Mouse (Mus musculus) sigmoid colon, adult 10 weeks (tissue): ENCODE data around the gene Zfr2. TPM values are rescaled to one million over a fixed set of nuclear protein-coding genes. Genes with fewer than 3 reads are reported as not detected.

Experiments used
- polyA plus RNA-seq: library from polyadenylated mRNA; stranded (reverse); fragments of 350-450 nt; fragmentation: Illumina TruSeq; extraction: RNeasy Lipid Tissue Mini Kit (QIAGEN cat#74804); gene quantifications from one replicate; pipeline ENCODE4 v1.2.3, GENCODE M21; 2014; ENCODE audit warnings: low read depth, low replicate concordance

The Zfr2 gene
- polyA plus RNA-seq: 0.63 TPM

DNA sequence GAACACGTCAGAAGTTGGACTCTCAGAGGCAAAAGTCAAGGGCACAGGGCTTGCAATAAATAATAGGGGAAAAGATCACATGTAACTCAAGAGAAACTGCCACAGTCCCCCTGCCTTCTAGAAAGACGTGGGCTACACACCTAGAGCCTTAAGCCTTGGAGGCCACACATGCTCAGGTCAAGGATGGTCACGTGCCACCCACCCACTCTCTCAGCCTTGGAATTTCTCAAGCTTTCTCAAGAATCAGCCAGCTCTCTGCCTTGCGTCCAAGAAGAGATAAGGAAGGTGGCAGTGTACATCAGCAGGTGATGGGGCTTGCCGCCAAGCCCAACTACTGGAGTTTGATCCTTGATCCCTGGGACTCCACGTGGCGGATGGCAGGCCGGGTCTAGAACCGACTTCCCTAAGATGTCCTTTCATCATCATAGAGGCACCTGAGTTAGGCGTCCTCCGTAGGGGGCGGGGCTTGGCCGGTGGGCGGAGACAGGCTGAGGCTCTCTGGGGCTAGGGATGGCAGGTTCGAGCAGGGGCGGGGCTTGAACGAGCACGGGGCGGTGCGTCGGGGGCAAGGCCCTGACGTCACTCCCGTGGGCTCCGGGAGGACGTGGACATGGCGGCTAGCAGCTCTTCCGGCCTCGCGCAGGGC lies at the start of gene Zfr2:
Zfr2 (plus strand) TSS at position 576 of the 646 bp plus-strand sequence.

DNA sequence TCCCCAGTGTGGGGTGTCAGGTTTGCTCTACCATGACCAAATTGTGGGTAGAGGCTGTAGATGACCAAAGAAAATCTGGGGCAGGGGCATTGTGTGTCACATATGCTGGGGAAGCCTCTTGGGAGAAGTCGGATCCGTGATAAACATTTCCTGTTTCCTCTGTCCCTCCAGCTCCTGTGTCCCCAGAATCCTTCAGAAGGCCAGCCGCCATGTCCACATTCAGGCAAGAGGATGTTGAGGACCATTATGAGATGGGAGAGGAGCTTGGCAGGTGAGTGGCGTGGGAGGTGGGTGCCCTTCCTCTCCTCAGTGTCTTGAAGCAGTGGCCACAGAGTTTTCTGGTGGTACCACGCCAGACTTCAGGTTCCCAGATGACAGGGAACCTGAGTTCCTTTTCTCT lies 49.1 kb upstream of the Zfr2 start, which contains the start of gene 4930442H23Rik:
4930442H23Rik (minus strand) TSS at position 45 of the 400 bp plus-strand sequence.

DNA sequence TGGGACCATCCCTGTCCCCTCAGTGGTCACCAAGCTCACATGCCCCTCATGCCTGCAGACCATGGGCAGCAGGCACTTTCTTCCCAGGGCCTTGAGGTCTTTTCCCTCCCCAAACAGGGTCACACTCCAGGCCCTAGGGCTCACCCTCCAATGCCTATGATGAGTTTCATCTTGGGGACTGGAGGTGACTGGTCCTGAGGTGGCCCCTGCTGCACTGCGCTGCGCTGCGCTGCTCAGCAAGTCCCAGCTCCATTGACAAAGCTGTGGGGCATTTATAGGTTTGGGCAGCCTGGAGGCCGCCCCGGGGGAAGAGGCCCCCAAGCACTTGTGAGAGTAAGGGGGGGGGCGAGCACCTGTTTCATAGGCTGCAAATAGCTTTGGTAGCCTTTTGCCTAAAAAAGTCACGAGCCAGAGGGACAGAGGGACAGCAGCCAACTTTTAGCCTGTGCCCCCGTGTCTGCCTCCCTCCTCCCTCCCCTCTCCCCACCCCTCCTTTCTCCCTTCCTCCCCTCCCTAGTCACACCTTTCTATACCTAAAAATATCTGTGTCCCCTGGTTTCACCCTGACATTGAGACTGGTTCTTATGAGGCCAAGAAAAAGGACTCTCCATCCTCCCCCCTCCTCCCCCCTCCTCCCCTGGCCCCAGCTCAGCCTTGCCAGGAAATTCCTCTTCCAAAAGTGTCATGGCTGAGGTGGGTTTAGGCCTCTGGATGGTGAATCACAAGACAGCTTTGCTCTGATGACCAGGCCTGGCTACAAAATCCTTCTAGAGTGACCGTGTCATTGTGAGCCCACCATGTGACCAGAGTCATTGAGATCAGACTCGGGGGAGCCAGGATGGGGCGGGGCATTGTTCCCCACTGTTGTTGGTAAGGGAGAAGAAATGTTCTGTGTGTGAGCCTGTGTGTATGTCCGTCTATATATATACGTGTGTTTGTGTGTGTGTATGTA lies 30.9 kb upstream of the Zfr2 start, which contains the start of gene Nmrk2:
Nmrk2 (minus strand) TSS at position 245 of the 952 bp plus-strand sequence.

DNA sequence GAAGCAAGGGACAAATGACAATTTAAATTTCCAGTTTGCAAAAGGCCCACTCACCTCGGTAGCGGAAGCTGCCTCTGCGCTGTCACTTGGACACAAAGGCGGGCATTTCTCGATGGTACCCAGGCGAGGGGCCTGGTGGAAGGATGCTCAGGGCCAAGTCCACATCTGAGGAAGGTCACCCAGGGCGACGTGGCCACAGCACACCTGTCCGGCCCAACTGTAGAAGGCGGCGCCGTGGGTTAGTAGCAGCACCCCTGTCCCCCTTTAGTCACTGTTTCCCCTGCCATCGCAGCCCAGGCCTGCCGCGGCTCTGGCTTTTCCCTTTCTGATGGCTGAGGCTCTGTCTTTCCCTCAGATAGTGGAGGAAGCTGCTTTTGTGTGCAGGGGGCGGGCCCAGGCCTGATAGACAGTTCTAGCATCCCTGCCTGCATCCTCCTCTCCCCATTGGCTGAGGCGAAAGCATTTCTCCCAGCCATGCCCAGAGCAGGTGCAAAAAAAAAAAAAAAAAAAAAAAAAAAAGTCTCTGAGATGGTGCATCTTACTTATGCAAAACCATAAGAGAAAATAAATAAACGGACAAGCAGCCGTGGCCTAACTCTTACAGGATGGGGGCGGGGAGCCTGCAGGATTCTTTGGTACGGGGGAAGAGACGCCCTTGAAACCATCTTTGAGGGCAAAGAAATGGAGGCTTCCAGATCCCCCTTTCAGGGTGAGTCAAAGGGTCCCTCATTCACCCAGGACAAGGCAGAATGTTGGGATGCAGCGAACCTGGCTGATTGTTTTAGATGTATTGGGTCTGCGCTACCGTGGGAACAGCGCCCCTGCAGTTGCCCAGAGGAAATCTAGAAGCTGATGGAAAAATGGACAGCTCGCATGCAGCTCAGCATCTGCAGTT lies 2.3 kb upstream of the Zfr2 start, which contains the start of gene Atcay:
Atcay (minus strand) TSS at position 396 of the 895 bp plus-strand sequence.

DNA sequence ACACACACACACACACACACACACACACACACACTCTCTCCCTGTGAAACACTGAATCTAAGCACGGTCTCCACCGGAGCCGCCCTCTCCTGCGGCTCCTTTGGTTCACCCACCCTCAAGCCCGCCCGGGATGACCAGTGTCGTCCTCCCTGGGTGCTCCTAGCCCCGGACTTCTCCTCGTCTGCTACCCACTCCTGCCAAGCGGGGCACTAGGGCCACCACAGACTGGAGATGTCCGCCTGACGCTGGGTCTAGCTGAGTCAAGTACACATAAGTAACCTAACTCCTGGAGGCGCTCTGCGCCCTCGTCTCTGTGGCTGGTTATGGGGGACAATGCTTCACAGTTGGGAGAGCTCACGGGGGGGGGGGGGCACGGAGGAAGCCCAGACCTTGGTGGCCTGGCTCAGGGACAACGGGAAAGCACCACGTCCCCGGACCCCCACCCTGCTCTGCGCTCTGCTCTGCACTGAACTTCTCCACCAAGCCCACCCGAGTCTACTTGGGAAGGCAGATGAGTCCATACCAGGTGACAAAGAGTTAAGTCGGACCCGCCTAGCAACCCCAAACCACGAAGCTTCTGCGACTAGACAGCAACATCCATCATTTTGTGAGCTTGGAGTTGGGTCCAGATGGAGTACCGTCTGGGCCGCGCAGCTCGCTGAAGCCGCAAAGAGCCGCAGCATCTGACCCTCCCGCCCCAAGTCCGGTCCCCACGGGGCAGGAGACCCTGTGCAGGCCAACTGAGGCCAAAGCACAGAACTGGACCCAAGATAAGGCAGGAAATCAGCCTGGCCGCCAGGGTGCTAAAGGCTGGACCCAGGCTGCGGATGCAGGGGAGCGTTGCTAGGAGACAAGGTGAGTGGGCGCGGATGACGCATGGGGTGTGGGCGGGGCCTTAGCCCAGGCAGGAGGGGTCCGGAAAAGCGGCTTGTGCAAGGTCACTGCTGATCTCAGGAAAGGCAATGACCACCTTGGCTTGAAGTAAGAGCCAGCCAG lies 19.8 kb downstream of the Zfr2 start, which contains the start of gene Matk:
Matk (plus strand) TSS at position 512 of the 996 bp plus-strand sequence.

DNA sequence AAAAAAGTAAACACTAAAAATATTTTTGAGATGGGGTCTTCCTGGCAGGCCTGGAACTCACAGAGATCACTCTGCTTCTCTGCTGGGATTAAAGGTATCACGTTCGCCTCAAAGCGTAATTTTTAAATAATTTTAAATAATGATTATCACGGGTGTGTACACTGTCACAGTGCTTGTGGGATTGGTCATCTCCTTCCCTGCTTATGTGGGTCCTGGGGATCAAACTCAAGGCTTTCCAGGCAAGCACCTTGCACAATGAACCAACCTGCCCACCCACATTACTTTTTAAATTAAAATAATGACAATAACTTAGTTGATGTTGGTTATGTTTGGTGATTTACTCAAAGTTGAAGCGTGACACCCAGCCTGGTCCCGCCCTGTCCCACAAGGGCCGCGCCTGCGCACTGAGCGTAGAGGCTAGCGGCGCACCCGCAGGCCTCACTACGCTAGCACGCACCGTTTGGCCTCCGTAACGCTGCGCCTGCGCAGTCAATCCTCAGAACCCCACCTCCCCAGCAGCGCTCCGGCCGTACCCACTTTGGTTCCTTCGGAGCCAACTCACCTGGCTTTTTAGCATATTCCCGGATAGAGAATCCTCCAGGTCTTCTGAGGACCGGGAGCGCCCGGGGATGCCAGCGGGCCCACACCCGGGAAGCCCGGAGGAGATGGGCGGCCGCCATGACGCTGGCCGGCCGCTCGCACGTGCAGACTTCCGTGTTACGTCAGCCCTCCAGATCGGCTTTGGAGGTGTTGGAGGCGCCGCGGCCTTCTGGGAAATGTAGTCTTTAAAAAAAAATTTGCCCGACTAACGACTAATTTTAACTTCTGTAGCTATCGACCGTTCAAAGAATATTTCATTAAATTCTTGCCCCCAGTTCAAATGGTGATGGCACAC lies 33.5 kb downstream of the Zfr2 start, which contains the start of the genes Mrpl54 and Apba3:
Mrpl54 (minus strand) TSS at position 724 of the 895 bp plus-strand sequence.
Apba3 (plus strand) TSS at position 750 of the 895 bp plus-strand sequence.

DNA sequence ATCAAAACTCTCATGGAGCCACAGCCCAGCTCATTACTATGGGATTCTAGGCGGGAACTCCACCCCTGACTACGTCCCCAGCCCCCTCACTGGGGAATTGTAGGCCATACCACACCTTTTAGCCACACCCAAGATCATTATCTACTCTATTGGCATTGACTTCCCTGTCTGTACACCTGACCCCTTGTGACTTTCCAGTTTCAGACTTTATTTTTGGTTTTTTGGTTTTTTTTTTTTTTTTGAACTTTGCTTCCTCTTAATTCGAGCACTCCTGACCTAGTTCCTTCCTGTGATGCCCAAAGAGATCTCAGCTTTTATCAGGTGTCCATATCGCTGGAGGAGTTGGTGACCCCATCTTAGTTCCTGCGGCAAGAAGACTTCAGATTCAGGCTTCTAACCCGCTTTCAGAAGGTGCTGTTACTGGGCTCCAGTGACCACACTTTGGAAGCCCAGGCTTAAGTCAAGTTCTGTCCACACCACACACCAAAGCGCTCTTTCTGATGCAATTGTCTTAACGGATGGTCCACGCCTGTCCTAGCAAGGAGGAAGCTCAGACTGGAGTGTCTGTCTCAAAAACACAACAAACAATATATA lies 58.7 kb downstream of the Zfr2 start, which contains the start of gene Tjp3:
Tjp3 (minus strand) TSS at position 71 of the 594 bp plus-strand sequence.

DNA sequence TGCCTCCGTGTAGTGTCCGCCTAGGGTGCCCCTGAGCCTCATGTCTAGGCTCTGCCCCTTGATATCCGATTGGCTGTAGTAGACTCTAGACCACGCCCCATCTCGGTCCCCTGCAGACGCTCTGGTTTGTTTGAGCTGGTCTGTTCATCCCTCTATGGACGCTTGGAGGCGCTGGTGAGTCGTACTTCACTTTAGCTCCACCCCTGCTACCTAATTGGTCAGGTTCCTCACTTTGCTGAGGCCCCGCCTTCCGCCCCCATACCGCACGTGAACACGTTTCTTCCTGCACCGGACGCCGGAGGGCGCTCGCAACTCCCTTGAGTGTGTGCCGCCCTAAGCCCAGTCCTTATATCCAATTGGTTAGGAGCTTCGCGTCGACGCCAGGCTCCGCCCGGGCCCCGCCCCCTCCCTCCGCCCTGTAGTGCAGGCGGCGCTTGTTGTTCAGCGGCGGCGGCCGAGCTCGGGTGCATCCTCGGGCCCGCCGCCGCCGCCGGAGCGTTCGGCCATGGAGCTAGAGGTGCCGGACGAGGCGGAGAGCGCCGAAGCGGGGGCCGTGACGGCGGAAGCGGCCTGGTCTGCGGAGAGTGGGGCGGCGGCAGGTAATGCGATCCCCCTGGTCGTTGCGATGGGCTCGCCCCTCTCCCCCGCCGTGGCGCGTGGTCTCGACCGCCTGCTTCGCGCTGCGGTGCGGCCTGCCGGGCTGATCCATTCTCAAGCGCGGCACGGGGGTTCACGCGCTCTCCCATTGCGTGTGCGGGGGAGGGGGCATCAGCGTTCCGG lies 59.8 kb downstream of the Zfr2 start, which contains the start of gene Pip5k1c:
Pip5k1c (plus strand) TSS at position 410 of the 780 bp plus-strand sequence.

Other genes starting within 250 kb of the Zfr2 start
- 0.76 TPM for gene Gng7, start 218.2 kb upstream of the Zfr2 start, polyA plus RNA-seq
- gene Diras1, start 207.5 kb upstream of the Zfr2 start, polyA plus RNA-seq: not detected
- gene Slc39a3, start 195.7 kb upstream of the Zfr2 start, polyA plus RNA-seq: 0.41 TPM
- 1.3 TPM for gene Sgta, start 173.0 kb upstream of the Zfr2 start, polyA plus RNA-seq
- not detected for gene Thop1, start 163.1 kb upstream of the Zfr2 start, polyA plus RNA-seq
- gene Creb3l3, start 134.3 kb upstream of the Zfr2 start, polyA plus RNA-seq: 0.79 TPM
- 3.0 TPM for gene Map2k2, start 127.2 kb upstream of the Zfr2 start, polyA plus RNA-seq
- 48.6 TPM for gene Zbtb7a, start 97.9 kb upstream of the Zfr2 start, polyA plus RNA-seq
- gene Pias4, start 65.2 kb upstream of the Zfr2 start, polyA plus RNA-seq: not detected
- 12.4 TPM for gene Eef2, start 56.5 kb upstream of the Zfr2 start, polyA plus RNA-seq
- gene Dapk3, start 50.1 kb upstream of the Zfr2 start, polyA plus RNA-seq: not detected
- gene 4930442H23Rik, start 49.3 kb upstream of the Zfr2 start, polyA plus RNA-seq: not detected
- not detected for gene Nmrk2, start 31.1 kb upstream of the Zfr2 start, polyA plus RNA-seq
- 0.19 TPM for gene Atcay, start 2.3 kb upstream of the Zfr2 start, polyA plus RNA-seq
- gene Matk, start 19.8 kb downstream of the Zfr2 start, polyA plus RNA-seq: not detected
- gene Mrpl54, start 33.8 kb downstream of the Zfr2 start, polyA plus RNA-seq: 1.2 TPM
- gene Apba3, start 33.8 kb downstream of the Zfr2 start, polyA plus RNA-seq: not detected
- 7.8 TPM for gene Tjp3, start 58.4 kb downstream of the Zfr2 start, polyA plus RNA-seq
- 2.6 TPM for gene Pip5k1c, start 59.8 kb downstream of the Zfr2 start, polyA plus RNA-seq
- gene Cactin, start 87.9 kb downstream of the Zfr2 start, polyA plus RNA-seq: 0.16 TPM
- gene Tbxa2r, start 95.6 kb downstream of the Zfr2 start, polyA plus RNA-seq: not detected
- gene Gipc3, start 110.1 kb downstream of the Zfr2 start, polyA plus RNA-seq: not detected
- gene Hmg20b, start 117.3 kb downstream of the Zfr2 start, polyA plus RNA-seq: 11.0 TPM
- gene Mfsd12, start 124.3 kb downstream of the Zfr2 start, polyA plus RNA-seq: 0.13 TPM
- gene 4930404N11Rik, start 132.7 kb downstream of the Zfr2 start, polyA plus RNA-seq: not detected
- gene Fzr1, start 145.4 kb downstream of the Zfr2 start, polyA plus RNA-seq: 0.19 TPM
- gene Dohh, start 151.3 kb downstream of the Zfr2 start, polyA plus RNA-seq: not detected
- gene Gm48551, start 151.3 kb downstream of the Zfr2 start, polyA plus RNA-seq: 0.32 TPM
- gene Gm48552, start 155.8 kb downstream of the Zfr2 start, polyA plus RNA-seq: not detected
- gene Smim24, start 159.9 kb downstream of the Zfr2 start, polyA plus RNA-seq: 21.2 TPM
- 8.2 TPM for gene Nfic, start 222.5 kb downstream of the Zfr2 start, polyA plus RNA-seq
- gene Celf5, start 249.6 kb downstream of the Zfr2 start, polyA plus RNA-seq: 3.1 TPM